Mouse (Mus musculus): Measurements from ENCODE around the gene Skint8. TPM values are rescaled to one million over a fixed set of nuclear protein-coding genes. Genes with fewer than 3 reads are reported as not detected.

Skint8 gene
- total and polyA plus RNA-seq, 2 experiments from 2014 or later, result not detected

DNA sequence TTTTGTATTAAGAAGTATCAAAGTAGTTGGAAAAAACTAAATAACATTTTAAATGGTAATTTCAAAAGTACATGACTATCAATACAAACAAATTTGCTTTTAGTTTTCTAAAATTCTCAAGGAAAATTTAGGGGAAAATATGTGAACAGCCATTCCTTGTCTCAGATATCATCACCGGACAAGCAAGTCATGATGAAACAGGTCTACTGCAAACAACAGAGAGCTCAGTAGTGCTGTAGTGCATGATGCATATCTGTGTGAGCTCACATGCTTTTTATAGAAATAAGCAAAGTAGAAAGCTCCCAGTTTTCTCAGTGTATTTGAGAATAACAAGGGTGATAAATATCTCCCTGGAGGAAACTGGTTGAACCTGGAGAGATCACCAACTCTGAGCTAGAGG is 53.4 kb downstream of the Skint8 start, which contains the start of gene Skint7:
Skint7 (plus strand) TSS at position 301 of the 400 bp plus-strand sequence.
- H3K27ac ChIP-seq (ENCODE audit: low read depth, low read length), result no peak within 1 kb of the TSS
- DNase-seq (no peak), ATAC-seq (no peak)
- H3K27me3 ChIP-seq (ENCODE audit: insufficient read depth, low read length), result no peaks in the 10 kb centered on the region
- H3K9me3 ChIP-seq (ENCODE audit: low read length), result no peaks in the 10 kb centered on the region
- no peak for TF ChIP-seq CTCF (IDR thresholded peaks at IDR 0.05; ENCODE audit: low read depth)
- H3K36me3 ChIP-seq (ENCODE audit: insufficient read depth), result no peaks in the 10 kb centered on the region
- no peak within 1 kb of the TSS for H3K9ac ChIP-seq
- 95% methylated on average over 1 of the region's 1 CpGs for WGBS
- H3K4me3 ChIP-seq (ENCODE audit: low read depth, low read length), result no peak within 1 kb of the TSS
- no peak within 1 kb of the TSS for H3K4me2 ChIP-seq (ENCODE audit: low read depth)
- H3K4me1 ChIP-seq (ENCODE audit: insufficient read depth), result no peaks in the 10 kb centered on the region

Other genes starting within 250 kb of the Skint8 start
- 7.3 and 20.0 TPM in 2 replicates for gene Spata6, start 199.4 kb upstream of the Skint8 start, total RNA-seq (2014; rRNA removed)
- 8.0 and 12.9 TPM in 2 replicates for gene Spata6, start 199.4 kb upstream of the Skint8 start, polyA plus RNA-seq (2015; fragmentation: Nextera tagmentation; extraction: Ambion mirVana)
- not detected in 2 replicates for gene Slc5a9, start 16.5 kb upstream of the Skint8 start, total RNA-seq (2014; rRNA removed)
- gene Slc5a9, start 16.5 kb upstream of the Skint8 start, polyA plus RNA-seq (2015; fragmentation: Nextera tagmentation; extraction: Ambion mirVana), result 0.07 TPM in 1 of 2 replicates, not detected in the other
- gene Skint7, start 53.5 kb downstream of the Skint8 start, total RNA-seq (2014; rRNA removed), result not detected in 2 replicates
- not detected in 2 replicates for gene Skint7, start 53.5 kb downstream of the Skint8 start, polyA plus RNA-seq (2015; fragmentation: Nextera tagmentation; extraction: Ambion mirVana)
- not detected in 2 replicates for gene Skint1, start 86.9 kb downstream of the Skint8 start, total RNA-seq (2014; rRNA removed)
- gene Skint1, start 86.9 kb downstream of the Skint8 start, polyA plus RNA-seq (2015; fragmentation: Nextera tagmentation; extraction: Ambion mirVana), result not detected in 2 replicates
- 0.05 TPM in 1 of 2 replicates, not detected in the other for gene Skint4, start 152.6 kb downstream of the Skint8 start, total RNA-seq (2014; rRNA removed)
- gene Skint4, start 152.6 kb downstream of the Skint8 start, polyA plus RNA-seq (2015; fragmentation: Nextera tagmentation; extraction: Ambion mirVana), result not detected in 2 replicates

All from forebrain, postnatal 0 days (tissue).